Mouse (Mus musculus) spleen, postnatal 10 days (tissue): Measurements from ENCODE around the gene Rhobtb3.

Experiments
- DNase-seq, 2 experiments: peaks; one replicate each; pipeline ENCODE4 v3.0.0; 2021 to 2022; ENCODE audit warnings: low spot score in 2 of 2

The Rhobtb3 gene

DNA sequence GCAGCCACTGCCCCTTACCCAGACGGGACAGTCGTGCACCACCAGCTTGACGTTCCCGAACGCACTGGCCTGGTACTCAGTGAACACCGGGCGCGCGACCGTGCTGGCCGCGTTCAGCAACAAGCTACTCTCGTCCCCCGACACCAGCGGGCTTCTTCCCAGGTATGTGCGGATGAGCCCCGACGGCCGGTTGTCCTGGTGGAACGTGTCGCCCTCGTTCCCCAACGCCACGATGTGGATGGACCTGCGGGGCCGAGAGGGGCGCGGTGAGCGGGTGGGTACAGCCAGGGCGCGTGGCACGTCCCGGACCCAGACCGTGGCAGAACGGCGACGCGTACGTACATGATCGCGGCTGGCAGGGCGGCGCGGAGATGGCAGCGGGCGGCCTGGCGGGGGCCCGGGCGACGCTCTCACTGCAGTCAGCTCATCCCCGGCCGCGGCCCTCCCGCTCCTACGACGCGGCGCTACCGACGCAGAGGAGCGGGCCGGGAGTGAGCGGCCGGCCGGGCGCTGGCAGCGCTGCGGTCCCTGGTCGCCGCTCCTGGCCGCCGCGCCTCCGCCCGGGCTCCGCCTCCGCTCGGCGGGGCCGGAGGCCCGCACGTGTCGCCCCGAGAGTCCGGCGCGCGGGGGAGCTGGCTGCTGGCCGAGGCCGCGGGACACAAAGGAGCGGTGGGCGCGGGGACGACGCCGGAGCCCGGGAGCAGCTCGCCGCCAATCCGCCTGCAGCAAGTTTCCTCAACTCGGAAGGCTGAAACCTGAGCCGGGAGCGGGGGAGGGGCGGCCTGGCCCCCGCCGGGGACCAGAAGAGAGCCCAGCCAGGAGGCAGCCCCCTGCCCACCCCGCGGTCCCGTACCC is at the start of gene Rhobtb3:
Rhobtb3 (minus strand) TSS at position 737 of the 855 bp plus-strand sequence.
- peak; percentile 48 to 56 for DNase-seq

GRCm38 (mm10) chr13:75992169-75993028 is 48.7 kb upstream of the Rhobtb3 start:
- DNase-seq, result no peak

DNA sequence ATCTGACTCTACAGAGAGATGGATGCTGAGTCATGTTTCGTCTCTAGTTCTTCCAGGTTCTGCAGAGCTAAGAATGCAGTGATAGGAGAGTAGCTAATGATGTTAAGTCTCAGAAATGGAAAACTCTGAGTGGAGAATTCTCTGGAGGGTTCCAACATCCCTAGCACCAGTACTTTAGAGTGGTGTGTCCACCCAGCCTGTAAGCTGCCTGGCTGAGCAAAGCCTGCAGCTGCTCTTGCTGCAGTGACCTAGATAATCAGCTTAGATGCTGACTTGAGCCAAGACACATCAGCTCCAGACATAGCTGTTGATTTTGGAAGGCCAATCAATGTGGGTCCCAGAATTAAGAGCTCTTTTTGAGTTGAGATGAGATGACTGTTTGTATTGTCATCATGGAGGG is 44.4 kb upstream of the Rhobtb3 start:
- DNase-seq, result no peak

DNA sequence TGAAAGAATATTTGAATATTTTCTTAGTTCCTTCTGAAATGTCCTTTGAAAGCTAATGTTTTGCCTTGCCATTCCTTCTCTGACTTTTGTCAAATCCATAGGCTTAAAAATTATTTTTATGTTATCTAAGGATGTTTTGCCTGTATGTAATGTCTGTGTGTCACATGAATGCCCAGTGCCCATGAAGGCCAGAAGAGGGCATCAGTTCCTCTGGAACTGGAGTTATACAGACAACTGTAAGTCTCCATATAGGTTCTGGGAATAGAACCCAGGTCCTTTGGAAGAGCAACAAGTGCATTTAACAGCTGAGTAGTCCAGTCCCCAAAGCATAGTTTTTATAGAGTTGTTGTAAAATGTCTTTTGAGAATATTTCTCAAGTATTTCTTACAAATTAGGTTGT is 38.2 kb upstream of the Rhobtb3 start:
- peak in 1 of 2 experiments; percentile 18 for DNase-seq

DNA sequence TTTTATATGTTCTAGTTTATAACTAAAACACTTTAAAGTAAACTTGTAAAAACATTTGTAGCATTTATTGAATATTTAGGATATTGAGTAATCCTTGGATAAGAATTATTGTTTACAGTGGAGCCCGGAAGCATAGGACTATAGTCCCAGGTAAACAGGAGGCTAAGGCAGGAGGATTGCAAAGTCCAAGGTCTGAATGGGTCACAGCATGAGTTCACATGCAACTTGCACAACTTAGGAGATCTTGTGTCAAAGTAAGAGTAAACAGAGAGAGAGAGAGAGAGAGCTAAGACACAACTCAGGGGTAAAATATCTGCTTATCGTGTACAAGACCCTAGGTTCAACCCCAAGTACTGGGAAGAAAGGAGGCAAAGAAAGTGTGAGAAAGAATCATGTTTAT is 32.9 kb upstream of the Rhobtb3 start:
- no peak for DNase-seq

DNA sequence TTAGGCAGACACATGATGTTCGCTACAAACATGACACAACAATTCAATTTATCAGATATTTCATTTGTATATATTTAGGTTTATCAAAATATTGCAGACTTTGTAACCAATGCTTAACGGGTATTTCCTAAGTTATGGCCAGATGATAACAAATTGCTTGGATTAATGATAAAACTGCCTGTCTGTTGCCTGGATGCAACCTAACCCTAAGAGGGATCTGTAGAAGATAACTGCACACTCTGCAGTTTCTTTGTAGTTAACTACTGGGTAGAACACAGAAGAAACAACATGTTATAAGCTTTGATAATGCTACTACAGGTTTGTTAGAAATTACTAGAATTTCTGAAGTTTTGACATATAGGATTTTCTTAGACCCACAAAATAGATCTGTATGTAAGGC is 32.5 kb upstream of the Rhobtb3 start:
- no peak for DNase-seq

- no peak for DNase-seq
These were observed 31.9 kb upstream of the Rhobtb3 start for GRCm38 (mm10) chr13:75975629-75976028.

- no peak for DNase-seq
These were observed 30.8 kb upstream of the Rhobtb3 start for GRCm38 (mm10) chr13:75974481-75974880.

DNA sequence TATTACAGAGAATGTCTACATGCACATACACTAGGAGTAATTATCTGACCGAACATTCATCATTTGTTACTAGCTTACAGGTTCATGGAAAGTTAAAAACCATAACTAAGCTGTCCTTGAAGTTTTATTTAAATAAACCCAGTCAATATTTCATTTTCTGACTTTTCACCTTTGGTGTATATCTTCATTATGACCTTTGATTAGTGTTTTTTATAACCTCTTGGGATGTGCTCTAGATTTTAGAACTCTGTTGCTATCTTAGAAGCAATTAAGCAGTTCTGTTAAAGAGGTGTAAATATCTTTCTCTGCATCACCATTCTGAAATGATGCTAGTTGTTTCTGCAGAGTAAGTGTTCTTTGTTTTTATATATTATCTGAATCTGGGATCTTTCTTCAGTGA is 23.1 kb upstream of the Rhobtb3 start, which contains the start of gene Spata9:
Spata9 (plus strand) TSS at position 301 of the 400 bp plus-strand sequence.
- DNase-seq, result no peak

GRCm38 (mm10) chr13:75955357-75955992 is 11.8 kb upstream of the Rhobtb3 start:
- DNase-seq, result no peak

DNA sequence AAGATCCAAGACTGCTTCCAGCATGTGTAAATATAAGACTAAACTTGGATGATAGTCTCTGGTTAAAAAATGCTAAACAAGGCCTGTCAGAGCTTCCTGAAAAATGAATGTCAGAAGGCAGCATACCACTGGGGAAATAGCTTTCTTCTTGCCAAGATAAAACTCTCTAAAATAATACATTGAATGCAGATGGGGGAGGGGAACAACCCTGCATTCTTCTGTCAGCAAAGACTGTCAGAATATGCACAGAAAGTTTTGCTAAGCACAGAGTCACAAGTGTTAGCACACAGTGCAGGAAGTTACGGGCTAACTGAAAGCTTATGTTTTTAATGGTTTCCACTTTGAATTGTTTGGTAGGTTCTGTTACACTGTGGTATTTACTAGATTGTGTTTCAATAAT is 6.6 kb upstream of the Rhobtb3 start:
- no peak for DNase-seq

DNA sequence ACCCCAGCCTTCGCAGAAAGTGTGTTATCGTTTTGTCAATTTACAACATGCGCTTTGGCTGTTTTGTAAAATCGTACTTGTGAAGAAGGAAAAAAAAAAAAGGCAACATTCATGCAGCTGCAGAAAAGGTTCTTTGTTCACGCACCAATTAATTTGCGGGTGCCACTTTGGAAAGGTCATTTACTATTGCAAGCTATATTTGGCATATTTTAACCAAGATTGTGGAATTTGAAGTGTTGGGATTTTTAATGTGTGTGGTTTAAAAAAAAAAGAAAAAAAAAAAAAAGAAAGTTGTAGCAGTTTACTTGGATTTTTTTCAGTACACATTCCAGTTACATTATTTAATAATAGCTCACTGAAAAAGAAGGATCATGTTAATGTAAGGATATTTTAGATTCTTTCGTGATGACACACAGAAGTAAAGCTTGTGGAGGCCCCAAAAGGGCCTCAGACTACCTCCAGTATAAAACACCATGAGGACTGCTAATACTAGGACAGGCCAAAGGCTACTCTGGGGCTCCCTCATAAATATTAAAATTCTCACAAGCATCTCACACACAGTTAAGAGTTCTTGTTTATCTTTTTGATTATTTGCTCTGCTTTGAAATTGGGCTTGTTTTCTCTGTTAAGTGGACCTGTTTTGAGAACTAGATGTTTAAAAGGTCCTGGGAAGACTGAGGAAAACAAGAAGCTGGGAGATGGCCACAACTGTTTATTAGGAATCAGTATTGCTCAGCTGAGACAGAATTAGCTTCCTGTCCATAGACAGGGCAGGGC is 507 bp upstream of the Rhobtb3 start:
- no peak for DNase-seq

- DNase-seq, result no peak
These were observed 994 bp downstream of the Rhobtb3 start for GRCm38 (mm10) chr13:75942731-75943130.

GRCm38 (mm10) chr13:75941518-75942295 is 2.0 kb downstream of the Rhobtb3 start:
- no peak for DNase-seq

DNA sequence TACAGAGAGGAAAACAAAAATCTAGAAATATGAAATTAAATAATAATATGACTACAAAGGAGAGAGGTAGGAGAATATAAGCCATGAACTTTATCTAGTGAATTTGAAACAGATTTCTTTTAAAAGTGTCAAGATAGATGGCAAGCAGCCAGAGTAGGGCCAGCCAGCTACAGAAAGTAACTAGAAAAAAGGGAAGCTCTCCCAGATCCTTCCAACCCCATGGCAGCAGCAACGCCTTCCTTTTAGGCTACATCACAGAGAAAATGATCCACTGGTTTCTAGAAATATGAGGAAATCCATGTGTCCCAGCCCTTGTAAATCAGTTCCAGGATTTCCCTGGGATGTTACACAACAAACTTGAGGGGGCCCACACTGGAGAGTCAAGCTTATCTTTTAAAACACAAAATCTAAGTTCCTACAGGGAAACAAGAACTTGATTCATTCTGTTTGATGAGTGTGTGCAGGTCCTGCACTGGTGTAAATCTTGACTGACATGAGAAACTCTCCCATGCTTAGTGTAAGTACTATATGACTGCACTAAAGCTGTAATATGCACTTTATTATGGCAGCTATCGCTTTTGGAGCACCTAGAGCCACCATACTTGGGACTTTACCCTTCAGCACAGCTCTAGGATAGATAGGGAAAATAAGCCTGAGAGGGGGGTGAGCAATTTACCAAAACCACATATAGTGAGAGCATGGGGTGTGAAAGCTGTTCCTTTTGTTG is 2.8 kb downstream of the Rhobtb3 start:
- no peak for DNase-seq

DNA sequence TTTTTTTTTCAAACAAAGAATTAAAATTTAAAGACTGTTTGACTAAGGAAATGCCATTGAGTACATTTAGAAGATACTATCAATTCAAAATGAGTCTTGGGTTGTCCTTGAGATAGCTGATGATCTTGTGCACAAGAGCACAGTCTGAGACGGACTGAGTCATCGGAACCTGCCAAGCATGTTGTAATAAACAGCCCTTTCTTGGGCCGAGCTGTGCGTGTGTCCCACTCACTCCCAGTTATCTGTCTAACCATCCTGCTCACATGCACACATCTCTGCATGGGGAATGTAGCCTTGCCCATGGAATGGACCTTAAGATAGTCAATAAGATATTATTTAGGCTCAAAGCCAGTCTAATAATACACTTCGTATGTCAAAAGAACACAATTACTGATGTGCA is 4.9 kb downstream of the Rhobtb3 start:
- DNase-seq, result no peak

- no peak for DNase-seq
These were observed 10.4 kb downstream of the Rhobtb3 start for GRCm38 (mm10) chr13:75933287-75933686.

GRCm38 (mm10) chr13:75931073-75931472 is 12.7 kb downstream of the Rhobtb3 start:
- no peak for DNase-seq

DNA sequence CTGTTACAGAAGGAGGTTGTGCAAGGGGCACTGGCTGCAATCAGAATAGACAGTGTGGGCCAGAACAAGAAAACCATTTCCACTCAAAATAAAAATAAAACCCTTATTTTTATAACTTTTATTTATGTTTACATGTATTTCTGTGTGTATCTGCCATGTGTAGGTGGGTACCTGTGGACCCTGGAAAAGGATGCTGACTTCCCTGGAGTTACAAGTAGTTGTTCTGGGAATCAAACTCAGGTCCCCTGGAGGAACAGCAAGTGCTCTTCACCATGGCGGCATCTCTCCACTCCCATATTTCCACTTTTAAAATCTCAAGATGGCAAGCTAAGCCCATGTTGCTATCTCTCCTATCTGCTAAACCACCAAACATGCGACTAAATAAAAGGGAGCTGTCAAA is 13.1 kb downstream of the Rhobtb3 start:
- DNase-seq, result no peak

GRCm38 (mm10) chr13:75930023-75930422 is 13.7 kb downstream of the Rhobtb3 start:
- DNase-seq, result no peak
